Mouse (Mus musculus): ENCODE data around the gene Fstl1. TPM values are rescaled to one million over a fixed set of nuclear protein-coding genes. Genes with fewer than 3 reads are reported as not detected.

Fstl1 gene
- polyA plus RNA-seq, 1 experiment from 2014 or later: 170 TPM

DNA sequence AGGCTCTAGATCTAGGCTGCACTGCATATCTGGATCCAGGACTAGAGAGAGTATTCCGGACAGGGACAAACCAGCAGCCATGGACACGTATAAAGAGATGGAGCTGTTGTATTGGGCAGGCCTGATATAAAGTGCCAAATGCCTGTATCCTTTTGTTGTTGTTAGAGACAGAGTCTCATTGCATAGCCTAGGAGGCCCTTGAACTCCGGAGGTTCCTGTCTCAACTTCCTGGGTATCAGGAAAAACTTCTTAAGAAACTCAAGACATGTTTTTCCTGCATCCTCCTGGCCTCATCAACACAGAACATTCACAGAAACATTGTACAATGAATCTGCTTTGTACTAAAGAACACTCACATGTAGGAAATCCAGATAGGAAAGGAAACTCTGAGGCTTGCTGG is 70.4 kb downstream of the Fstl1 start:
- Histone ChIP-seq H3K4me1 (replicated peaks) (peaks cover 7% of the 10 kb centered on the region), H3K27me3 (ENCODE audit: insufficient read depth, poor library complexity, severe bottlenecking) (no peaks in the 10 kb centered on the region), H3K9me3 (no peaks in the 10 kb centered on the region), H3K36me3 (no peaks in the 10 kb centered on the region), H3K4me3 (no peak overlapping the region), H3K27ac (no peak overlapping the region)
- DNase-seq (ENCODE audit: low spot score): no peak
- WGBS: 89% methylated on average over 3 of the region's 3 CpGs

DNA sequence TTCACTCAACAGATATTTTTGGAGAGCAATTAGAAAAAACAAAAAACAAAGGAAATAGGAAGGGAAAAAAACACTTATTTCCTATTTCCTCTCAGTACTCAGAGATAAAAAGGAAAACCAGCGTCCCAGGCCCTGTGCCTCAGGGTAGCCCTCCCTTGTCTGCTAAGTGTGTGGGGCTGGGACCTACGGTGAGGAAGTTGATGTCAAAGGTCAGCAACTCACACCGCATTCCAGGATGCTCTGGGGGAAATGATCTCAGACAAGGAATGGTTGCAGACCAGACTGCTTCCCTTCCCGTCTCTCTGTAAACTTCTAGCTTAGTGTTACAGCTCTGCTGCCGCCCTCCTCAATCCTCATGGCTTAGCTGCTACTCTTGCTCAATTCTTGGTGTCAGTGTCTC is 74.7 kb downstream of the Fstl1 start:
- Histone ChIP-seq H3K27ac (0 out of 2 replicates have a peak overlapping the region, but pooled peaks have one; percentile 9), H3K9me3 (no peaks in the 10 kb centered on the region), H3K36me3 (no peaks in the 10 kb centered on the region), H3K4me3 (no peak overlapping the region), H3K4me1 (replicated peaks) (peaks cover 23% of the 10 kb centered on the region), H3K27me3 (ENCODE audit: insufficient read depth, poor library complexity, severe bottlenecking) (no peaks in the 10 kb centered on the region)
- peak; percentile 40 for DNase-seq (ENCODE audit: low spot score)
- 35% methylated on average over 5 of the region's 5 CpGs for WGBS

DNA sequence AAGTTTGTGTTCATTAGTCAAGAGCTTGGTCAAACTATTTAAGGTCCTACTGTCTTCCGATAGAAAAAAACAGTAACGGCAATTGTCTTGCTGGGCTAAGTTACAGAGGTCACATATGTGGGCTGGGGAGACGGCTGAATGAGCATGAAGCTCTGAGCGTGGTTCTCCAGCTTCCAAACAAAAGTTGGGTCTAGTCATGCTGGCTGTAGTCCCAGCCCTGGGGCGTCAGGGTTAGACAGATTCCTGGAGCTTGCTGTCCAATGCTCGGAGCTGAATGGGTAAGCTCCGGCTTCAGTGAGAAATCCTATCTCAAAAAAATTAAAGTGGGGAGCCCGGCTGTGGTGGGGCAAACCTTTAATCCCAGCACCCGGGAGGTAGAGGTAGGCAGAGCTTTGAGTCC is 76.6 kb downstream of the Fstl1 start:
- Histone ChIP-seq H3K27me3 (ENCODE audit: insufficient read depth, poor library complexity, severe bottlenecking) (no peaks in the 10 kb centered on the region), H3K9me3 (no peaks in the 10 kb centered on the region), H3K27ac (no peak overlapping the region), H3K4me1 (replicated peaks) (peaks cover 36% of the 10 kb centered on the region), H3K36me3 (no peaks in the 10 kb centered on the region), H3K4me3 (no peak overlapping the region)
- DNase-seq (ENCODE audit: low spot score): no peak
- 70% methylated on average over 9 of the region's 9 CpGs for WGBS

DNA sequence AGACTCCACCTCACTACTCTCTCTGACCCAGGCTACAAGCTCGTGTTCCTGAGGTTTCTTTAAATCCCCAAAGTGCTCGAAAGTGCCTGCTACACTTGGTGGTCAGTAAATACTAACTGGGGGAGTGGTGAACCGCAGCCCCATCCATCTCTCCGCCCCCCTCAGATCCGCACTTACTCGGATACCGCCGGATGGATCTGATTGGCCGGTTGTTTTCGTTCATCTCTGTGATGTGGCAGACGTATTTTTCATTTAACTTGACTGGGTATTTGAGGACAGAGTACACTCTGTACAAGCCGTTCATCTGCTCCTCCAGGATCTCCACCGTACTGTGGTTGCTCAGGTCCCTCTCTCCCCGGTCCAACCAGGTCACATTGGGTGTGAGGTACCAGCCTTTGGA is 77.4 kb downstream of the Fstl1 start:
- H3K27ac ChIP-seq: no peak overlapping the region
- H3K27me3 ChIP-seq (ENCODE audit: insufficient read depth, poor library complexity, severe bottlenecking): no peaks in the 10 kb centered on the region
- H3K4me1 ChIP-seq (replicated peaks): peaks cover 36% of the 10 kb centered on the region
- no peak for DNase-seq (ENCODE audit: low spot score)
- H3K36me3 ChIP-seq: no peaks in the 10 kb centered on the region
- H3K4me3 ChIP-seq: no peak overlapping the region
- H3K9me3 ChIP-seq: no peaks in the 10 kb centered on the region
- 72% methylated on average over 14 of the region's 14 CpGs for WGBS

DNA sequence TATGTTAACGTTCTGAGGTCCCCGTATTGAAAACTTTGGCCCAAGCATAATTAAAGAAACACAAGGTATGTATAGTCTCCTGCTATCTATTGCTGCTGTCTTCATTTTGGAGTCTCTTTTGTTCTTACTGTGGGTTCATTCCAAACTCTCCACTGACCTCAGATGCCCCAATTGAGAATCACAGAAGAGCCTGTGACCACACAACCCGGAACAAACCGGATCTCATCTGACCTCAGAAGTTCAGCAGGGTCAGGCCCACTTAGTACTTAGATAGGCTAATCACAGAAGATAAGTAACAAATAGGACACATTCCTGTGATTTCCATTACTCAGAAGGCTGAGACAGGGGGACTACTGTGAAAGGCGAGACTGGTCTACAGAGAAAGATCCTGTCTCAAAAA is 77.9 kb downstream of the Fstl1 start:
- peaks cover 36% of the 10 kb centered on the region for H3K4me1 ChIP-seq (replicated peaks)
- no peaks in the 10 kb centered on the region for H3K27me3 ChIP-seq (ENCODE audit: insufficient read depth, poor library complexity, severe bottlenecking)
- no peak for DNase-seq (ENCODE audit: low spot score)
- H3K4me3 ChIP-seq: no peak overlapping the region
- WGBS: 62% methylated on average over 5 of the region's 5 CpGs
- no peaks in the 10 kb centered on the region for H3K36me3 ChIP-seq
- no peaks in the 10 kb centered on the region for H3K9me3 ChIP-seq
- H3K27ac ChIP-seq: no peak overlapping the region

DNA sequence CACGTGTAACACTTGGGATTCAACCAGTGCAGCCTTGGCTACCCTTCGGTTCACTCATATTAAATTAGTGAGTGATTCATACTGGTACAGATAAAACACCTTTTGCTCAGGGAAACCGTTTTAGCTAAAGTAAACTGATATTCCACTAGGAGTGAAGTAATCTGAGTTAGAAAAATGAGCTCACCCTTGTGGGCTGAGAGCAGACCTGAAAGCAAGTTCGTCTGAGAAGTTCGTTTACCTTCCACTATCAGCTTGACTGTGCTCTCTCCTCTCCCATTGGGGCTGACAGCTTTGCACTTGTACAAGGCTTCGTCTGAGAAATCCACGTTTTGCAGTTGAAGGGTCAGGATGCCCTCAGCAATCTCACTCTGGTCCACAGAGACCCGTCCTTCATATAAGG is 78.9 kb downstream of the Fstl1 start:
- 73% methylated on average over 8 of the region's 8 CpGs for WGBS
- DNase-seq (ENCODE audit: low spot score): no peak
- Histone ChIP-seq H3K9me3 (no peaks in the 10 kb centered on the region), H3K36me3 (no peaks in the 10 kb centered on the region), H3K4me1 (replicated peaks) (peaks cover 36% of the 10 kb centered on the region), H3K4me3 (no peak overlapping the region), H3K27ac (no peak overlapping the region), H3K27me3 (ENCODE audit: insufficient read depth, poor library complexity, severe bottlenecking) (no peaks in the 10 kb centered on the region)

DNA sequence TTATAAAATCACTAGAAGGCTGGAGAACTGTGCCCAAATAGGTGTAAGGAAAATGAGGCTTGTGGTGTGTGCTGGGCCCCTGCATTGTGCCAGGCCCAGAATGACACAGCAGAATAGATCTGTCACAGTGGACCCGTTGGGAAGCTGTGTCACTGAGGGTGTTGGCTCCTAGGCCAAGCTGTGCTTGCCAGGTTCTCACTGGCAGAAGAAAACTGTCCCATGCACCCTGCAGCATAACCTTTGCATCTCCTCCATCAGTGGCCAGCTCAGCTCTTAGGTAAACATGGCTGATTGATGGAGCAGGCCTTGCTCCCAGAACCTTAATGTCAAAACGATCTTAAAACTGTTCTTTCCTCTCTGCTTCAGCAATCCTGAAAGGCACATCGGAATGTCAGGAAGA is 79.7 kb downstream of the Fstl1 start:
- 80% methylated on average over 3 of the region's 3 CpGs for WGBS

DNA sequence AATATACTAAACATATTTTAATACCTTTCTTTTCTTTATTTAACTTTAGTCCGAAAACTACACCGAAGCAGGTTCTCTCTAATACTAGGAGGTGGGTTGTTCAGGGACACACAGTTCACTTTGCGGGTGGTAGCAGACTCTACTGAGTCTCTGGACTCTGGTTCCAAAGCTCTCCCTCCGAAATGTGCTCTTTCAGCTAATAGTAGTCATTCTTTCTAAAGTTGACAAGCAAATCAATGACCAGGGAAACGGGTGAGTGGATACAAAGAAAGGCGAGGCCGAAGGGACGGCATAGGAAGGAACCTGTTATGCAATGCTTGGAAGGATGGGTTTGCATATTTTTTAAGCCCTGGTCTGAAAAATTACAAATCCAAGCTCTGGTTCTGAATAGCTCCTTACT is 80.8 kb downstream of the Fstl1 start:
- Histone ChIP-seq H3K27ac (no peak overlapping the region), H3K9me3 (no peaks in the 10 kb centered on the region), H3K4me1 (replicated peaks) (peaks cover 27% of the 10 kb centered on the region), H3K4me3 (no peak overlapping the region), H3K27me3 (ENCODE audit: insufficient read depth, poor library complexity, severe bottlenecking) (no peaks in the 10 kb centered on the region), H3K36me3 (no peaks in the 10 kb centered on the region)
- no peak for DNase-seq (ENCODE audit: low spot score)
- WGBS: 58% methylated on average over 8 of the region's 8 CpGs

More for the DNA sequence above, 79.7 kb downstream of the Fstl1 start:
- Histone ChIP-seq H3K36me3 (no peaks in the 10 kb centered on the region), H3K27ac (peak overlapping the region; percentile 40; the same call in 1 of the 2 replicates), H3K9me3 (no peaks in the 10 kb centered on the region), H3K4me3 (no peak overlapping the region), H3K4me1 (replicated peaks) (peaks cover 36% of the 10 kb centered on the region), H3K27me3 (ENCODE audit: insufficient read depth, poor library complexity, severe bottlenecking) (no peaks in the 10 kb centered on the region)
- DNase-seq (ENCODE audit: low spot score): no peak

DNA sequence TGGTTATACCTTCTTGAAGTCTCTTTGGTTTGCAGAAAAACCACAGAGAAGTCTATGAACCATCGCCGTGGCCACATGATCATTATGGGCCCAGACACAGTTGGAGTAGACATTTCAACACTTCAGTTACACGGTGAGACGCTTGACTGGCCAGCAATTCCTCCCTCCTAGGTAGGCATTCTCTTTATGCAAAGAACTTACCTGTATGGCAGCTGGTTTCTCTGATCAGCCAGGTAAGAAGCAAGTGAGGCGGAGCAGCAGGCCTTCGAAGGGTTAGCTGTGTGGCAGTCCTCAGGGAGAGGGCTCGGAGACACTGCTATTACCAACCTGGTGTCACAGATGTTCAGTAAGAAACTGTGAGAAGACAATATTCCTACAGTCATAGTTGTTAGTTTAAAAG is 83.5 kb downstream of the Fstl1 start:
- Histone ChIP-seq H3K36me3 (no peaks in the 10 kb centered on the region), H3K9me3 (no peaks in the 10 kb centered on the region), H3K4me1 (replicated peaks) (peaks cover 18% of the 10 kb centered on the region), H3K27ac (no peak overlapping the region), H3K27me3 (ENCODE audit: insufficient read depth, poor library complexity, severe bottlenecking) (no peaks in the 10 kb centered on the region), H3K4me3 (no peak overlapping the region)
- no peak for DNase-seq (ENCODE audit: low spot score)
- WGBS: 80% methylated on average over 7 of the region's 7 CpGs

DNA sequence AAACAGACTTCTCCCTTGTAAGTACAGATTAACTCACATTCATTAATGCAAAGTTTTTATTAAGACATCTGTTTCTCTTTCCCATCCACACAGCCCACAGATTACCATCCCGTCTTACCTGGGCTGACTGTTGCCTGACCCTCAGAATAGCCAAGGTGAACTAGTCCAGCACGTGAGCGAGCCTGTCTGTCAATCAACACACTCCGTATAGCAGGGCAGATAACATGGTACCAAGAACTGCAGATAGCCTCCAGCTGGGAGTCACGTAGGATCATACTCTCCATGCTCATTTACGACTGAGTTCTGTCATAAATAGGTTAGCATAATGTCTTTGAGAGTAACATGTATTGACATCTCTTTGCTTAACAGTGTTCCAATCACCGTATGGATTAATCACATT is 84.4 kb downstream of the Fstl1 start, which contains the start of gene Gm36028:
Gm36028 (minus strand) TSS at position 118 of the 400 bp plus-strand sequence.
- no peaks in the 10 kb centered on the region for H3K36me3 ChIP-seq
- DNase-seq (ENCODE audit: low spot score): no peak
- H3K4me1 ChIP-seq (replicated peaks): peaks cover 17% of the 10 kb centered on the region
- H3K9me3 ChIP-seq: no peaks in the 10 kb centered on the region
- 90% methylated on average over 7 of the region's 7 CpGs for WGBS
- H3K27ac ChIP-seq: no peak within 1 kb of the TSS
- H3K4me3 ChIP-seq: no peak within 1 kb of the TSS
- H3K27me3 ChIP-seq (ENCODE audit: insufficient read depth, poor library complexity, severe bottlenecking): no peaks in the 10 kb centered on the region

DNA sequence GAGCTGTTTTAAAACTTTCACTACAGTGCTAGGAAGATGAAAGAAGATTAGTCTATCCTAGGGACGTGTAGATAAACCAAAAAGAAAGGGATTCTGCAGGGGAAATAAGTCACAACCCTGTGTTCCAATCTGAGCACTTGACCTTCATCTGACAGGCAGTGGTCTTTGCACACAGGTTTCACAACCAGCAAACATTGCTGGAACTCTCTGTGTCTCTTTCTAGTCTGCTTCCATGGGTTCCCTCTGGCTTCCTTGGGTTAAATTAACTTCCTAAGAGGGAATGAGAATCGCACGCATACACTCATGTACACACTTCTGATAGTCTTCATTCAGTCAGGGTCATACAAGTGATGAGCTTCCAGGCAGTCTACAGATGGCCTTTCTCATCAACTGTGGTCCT is 87.2 kb downstream of the Fstl1 start:
- DNase-seq (ENCODE audit: low spot score): no peak
- H3K4me3 ChIP-seq: no peak overlapping the region
- no peaks in the 10 kb centered on the region for H3K9me3 ChIP-seq
- H3K36me3 ChIP-seq: no peaks in the 10 kb centered on the region
- whole genome bisulfite sequencing: 81% methylated on average over 3 of the region's 3 CpGs
- no peaks in the 10 kb centered on the region for H3K27me3 ChIP-seq (ENCODE audit: insufficient read depth, poor library complexity, severe bottlenecking)
- peaks cover 11% of the 10 kb centered on the region; the same call in 1 of the 2 replicates for H3K4me1 ChIP-seq (replicated peaks)
- H3K27ac ChIP-seq: no peak overlapping the region

DNA sequence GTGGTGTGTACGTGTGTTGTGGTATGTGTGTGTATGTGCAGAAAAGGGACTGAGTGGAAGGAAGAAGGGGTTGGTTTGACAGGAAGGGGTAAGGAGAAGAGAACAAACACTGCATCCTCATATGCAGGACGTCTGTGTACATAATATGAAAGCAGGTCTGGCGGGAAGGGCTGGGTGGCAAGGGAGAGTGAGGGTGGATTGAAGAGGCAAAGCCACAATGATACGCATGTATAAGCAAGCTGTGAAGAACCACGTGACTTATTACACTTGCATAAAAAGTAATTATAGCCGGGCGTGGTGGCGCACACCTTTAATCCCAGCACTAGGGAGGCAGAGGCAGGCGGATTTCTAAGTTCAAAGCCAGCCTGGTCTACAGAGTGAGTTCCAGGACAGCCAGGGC is 89.2 kb downstream of the Fstl1 start:
- Histone ChIP-seq H3K4me1 (replicated peaks) (peaks cover 23% of the 10 kb centered on the region), H3K27ac (no peak overlapping the region), H3K4me3 (no peak overlapping the region), H3K36me3 (peaks cover 5% of the 10 kb centered on the region; the same call in 1 of the 2 replicates), H3K27me3 (ENCODE audit: insufficient read depth, poor library complexity, severe bottlenecking) (no peaks in the 10 kb centered on the region), H3K9me3 (no peaks in the 10 kb centered on the region)
- no peak for DNase-seq (ENCODE audit: low spot score)
- 88% methylated on average over 9 of the region's 9 CpGs for WGBS

DNA sequence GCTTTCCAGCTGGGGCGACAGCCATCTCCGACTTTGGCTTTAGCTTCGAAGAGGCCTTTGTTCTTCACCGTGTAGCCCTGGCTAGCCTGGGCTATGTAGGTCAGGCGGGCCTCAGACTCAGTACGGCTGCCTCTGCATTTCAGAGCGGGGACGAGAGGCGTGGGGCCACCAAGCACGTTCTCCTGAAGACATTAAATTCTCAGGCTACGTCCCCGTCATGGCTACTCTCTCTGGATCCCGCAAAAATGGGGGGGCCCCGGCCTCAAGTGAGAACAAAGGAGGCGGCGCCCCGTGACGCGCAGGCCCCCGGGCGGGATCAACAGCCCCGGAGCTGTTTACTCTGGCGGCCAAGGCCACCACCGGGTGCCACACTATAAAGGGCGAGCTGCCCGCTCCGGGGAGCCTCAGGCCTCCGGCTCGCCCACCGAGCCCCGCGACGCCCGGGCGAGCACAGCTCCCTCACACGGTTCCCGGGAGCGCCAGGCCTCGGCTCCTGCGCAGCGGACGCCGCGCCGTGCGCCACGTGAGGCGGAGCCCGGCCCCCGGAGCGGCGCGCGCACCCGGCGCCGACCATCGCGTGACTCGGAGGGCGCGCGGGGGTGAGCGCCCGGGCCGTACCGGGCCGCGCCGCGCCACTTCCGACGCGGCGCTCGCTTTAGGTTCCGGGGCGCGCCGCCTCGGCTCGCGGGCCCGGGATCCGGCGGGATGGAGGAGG is 91.3 kb downstream of the Fstl1 start, which contains the start of gene Lrrc58:
Lrrc58 (plus strand) TSS at position 599 of the 715 bp plus-strand sequence.
- under 1% methylated on average over 86 of the region's 86 CpGs for WGBS
- H3K27me3 ChIP-seq (ENCODE audit: insufficient read depth, poor library complexity, severe bottlenecking): no peaks in the 10 kb centered on the region
- DNase-seq (ENCODE audit: low spot score): peak; percentile 83
- peaks cover 29% of the 10 kb centered on the region for H3K4me1 ChIP-seq (replicated peaks)
- H3K27ac ChIP-seq: peak within 1 kb of the TSS; percentile 98
- H3K4me3 ChIP-seq: peak within 1 kb of the TSS; percentile 79
- peaks cover 21% of the 10 kb centered on the region for H3K36me3 ChIP-seq
- no peaks in the 10 kb centered on the region for H3K9me3 ChIP-seq
